Mouse (Mus musculus): ENCODE measurements around the gene Actr5. TPM values are rescaled to one million over a fixed set of nuclear protein-coding genes. Genes with fewer than 3 reads are reported as not detected.

The Actr5 gene
- polyA plus RNA-seq, 1 experiment from 2014 or later = 10.5 TPM

DNA sequence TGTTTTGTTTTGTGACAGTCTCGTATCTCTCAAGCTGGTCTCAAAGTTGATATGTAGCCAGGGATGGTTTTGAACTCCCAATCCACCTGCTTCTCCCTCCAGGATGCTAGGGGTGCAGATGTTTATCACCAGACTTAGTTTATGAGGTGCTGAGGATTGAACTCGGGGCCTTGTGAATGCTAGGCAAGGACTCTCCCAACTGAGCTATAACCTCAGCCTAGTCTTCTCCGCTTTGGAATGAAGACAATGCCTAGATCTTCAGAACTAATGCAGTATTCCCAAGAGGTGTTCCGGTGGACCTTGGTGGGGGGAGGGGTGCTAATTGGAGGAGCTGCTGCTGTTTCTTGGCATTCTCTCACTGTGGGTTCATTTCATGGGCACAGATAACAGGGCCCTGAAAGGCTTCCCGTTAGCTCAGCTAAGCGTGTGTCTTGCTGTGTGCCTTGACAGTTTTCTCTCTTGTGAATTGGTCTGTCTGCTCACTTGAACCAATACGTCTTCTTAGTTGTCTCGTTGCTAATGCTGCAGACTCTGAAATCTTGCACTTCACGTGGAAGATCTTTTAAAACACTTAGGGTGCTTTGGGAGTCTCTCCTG is 59.7 kb downstream of the Actr5 start:
- ATAC-seq (ENCODE audit: low read depth) = no peak
- H3K9ac ChIP-seq = no peak overlapping the region
- 50% methylated on average over 9 of the region's 9 CpGs for WGBS
- H3K9me3 ChIP-seq = no peaks in the 10 kb centered on the region
- H3K27me3 ChIP-seq = no peaks in the 10 kb centered on the region
- peaks cover 18% of the 10 kb centered on the region for H3K4me1 ChIP-seq (replicated peaks)
- H3K36me3 ChIP-seq = no peaks in the 10 kb centered on the region
- H3K4me2 ChIP-seq = no peak overlapping the region
- H3K27ac ChIP-seq (replicated peaks) = no peak overlapping the region
- no peak overlapping the region for H3K4me3 ChIP-seq

DNA sequence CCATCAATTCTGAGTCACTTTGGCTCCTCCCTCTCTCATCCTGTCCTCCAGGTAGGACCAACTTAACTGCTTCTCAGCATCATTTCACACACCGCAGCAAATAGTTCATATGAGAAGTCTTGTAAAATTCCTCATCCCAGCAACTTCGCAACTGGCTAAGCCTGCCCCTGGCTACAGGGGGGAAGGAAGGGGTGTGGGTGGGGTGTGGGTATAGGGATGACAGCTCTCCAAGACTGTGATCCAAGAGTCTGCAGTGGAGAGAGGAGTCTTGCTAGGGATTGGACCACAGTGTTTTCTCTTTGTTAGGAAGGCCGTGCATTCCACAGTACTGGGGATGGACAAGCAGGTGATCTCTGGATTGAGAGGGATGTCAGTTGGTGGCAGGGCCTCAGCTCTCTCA is 60.2 kb downstream of the Actr5 start:
- Histone ChIP-seq H3K27me3 (no peaks in the 10 kb centered on the region), H3K9me3 (no peaks in the 10 kb centered on the region), H3K4me3 (no peak overlapping the region), H3K36me3 (no peaks in the 10 kb centered on the region), H3K9ac (no peak overlapping the region), H3K4me1 (replicated peaks) (peaks cover 24% of the 10 kb centered on the region), H3K4me2 (no peak overlapping the region), H3K27ac (replicated peaks) (no peak overlapping the region)
- 86% methylated on average over 3 of the region's 3 CpGs for WGBS
- no peak for ATAC-seq (ENCODE audit: low read depth)

- H3K4me1 ChIP-seq (replicated peaks) = peaks cover 23% of the 10 kb centered on the region
- 46% methylated on average over 2 of the region's 2 CpGs for WGBS
- no peak overlapping the region for H3K4me3 ChIP-seq
- no peak overlapping the region for H3K9ac ChIP-seq
- H3K27me3 ChIP-seq = no peaks in the 10 kb centered on the region
- H3K9me3 ChIP-seq = no peaks in the 10 kb centered on the region
- ATAC-seq (ENCODE audit: low read depth) = no peak
- no peak overlapping the region for H3K4me2 ChIP-seq
- H3K27ac ChIP-seq (replicated peaks) = no peak overlapping the region
- H3K36me3 ChIP-seq = no peaks in the 10 kb centered on the region
Observed at GRCm38 (mm10) chr2:158686394-158686793, 61.7 kb downstream of the Actr5 start.

GRCm38 (mm10) chr2:158687804-158688241 is 63.1 kb downstream of the Actr5 start:
- H3K9ac ChIP-seq = no peak overlapping the region
- H3K4me3 ChIP-seq = no peak overlapping the region
- H3K36me3 ChIP-seq = no peaks in the 10 kb centered on the region
- H3K9me3 ChIP-seq = no peaks in the 10 kb centered on the region
- ATAC-seq (ENCODE audit: low read depth) = no peak
- peak overlapping the region; percentile 29; the same call in 1 of the 2 replicates for H3K27ac ChIP-seq (replicated peaks)
- 54% methylated on average over 25 of the region's 25 CpGs for WGBS
- H3K4me1 ChIP-seq (replicated peaks) = peaks cover 21% of the 10 kb centered on the region
- no peaks in the 10 kb centered on the region for H3K27me3 ChIP-seq
- peak overlapping the region; percentile 18; the same call in 1 of the 2 replicates for H3K4me2 ChIP-seq

MicroRNAs within 50 kb of the gene (microRNA counts, 519-probe panel; counts per million panel counts)
- not detected for microRNA mmu-miR-3474

Small RNA genes within 50 kb of the gene (microRNA-seq; reads per million reads assigned to microRNA genes)
- gene Mir3474 = 1.9 reads per million, percentile 6 among the genes with 10 or more reads in this experiment

Other genes with a start within 250 kb of the Actr5 start
- 532 and 687 TPM in 2 replicates for gene Snhg11, start 249.2 kb upstream of the Actr5 start, polyA plus RNA-seq (2015; fragmentation: Nextera tagmentation; extraction: Ambion mirVana)
- gene Ralgapb, start 215.0 kb upstream of the Actr5 start, polyA plus RNA-seq (2015; fragmentation: Nextera tagmentation; extraction: Ambion mirVana) = 22.1 and 23.5 TPM in 2 replicates
- gene Adig, start 122.3 kb upstream of the Actr5 start, polyA plus RNA-seq (2015; fragmentation: Nextera tagmentation; extraction: Ambion mirVana) = not detected in 2 replicates
- 0.92 and 1.4 TPM in 2 replicates for gene Arhgap40, start 112.1 kb upstream of the Actr5 start, polyA plus RNA-seq (2015; fragmentation: Nextera tagmentation; extraction: Ambion mirVana)
- 6.2 and 7.4 TPM in 2 replicates for gene Slc32a1, start 14.1 kb upstream of the Actr5 start, polyA plus RNA-seq (2015; fragmentation: Nextera tagmentation; extraction: Ambion mirVana)
- 9.8 and 9.9 TPM in 2 replicates for gene Ppp1r16b, start 40.5 kb downstream of the Actr5 start, polyA plus RNA-seq (2015; fragmentation: Nextera tagmentation; extraction: Ambion mirVana)
- gene Fam83d, start 143.2 kb downstream of the Actr5 start, polyA plus RNA-seq (2015; fragmentation: Nextera tagmentation; extraction: Ambion mirVana) = 9.4 and 11.0 TPM in 2 replicates
- 13.1 and 13.4 TPM in 2 replicates for gene Dhx35, start 169.9 kb downstream of the Actr5 start, polyA plus RNA-seq (2015; fragmentation: Nextera tagmentation; extraction: Ambion mirVana)

All from neural tube, embryonic 13.5 days (tissue).